Mouse (Mus musculus) lung, postnatal 0 days (tissue): ENCODE measurements at regions not wholly inside any gene's neighbourhood (a gene's known extent, or its start where the extent isn't known, plus 50 kb on each side); places are given as distances from the start of the nearest gene placed in this dataset.

ENCODE experiments used
- CTCF ChIP-seq: IDR thresholded peaks from 2 replicates; pipeline ENCODE4 v1.5.1; 2016; ENCODE audit warnings: antibody characterized with exemption, mild to moderate bottlenecking
- EP300 ChIP-seq: IDR thresholded peaks from 2 replicates; pipeline ENCODE4 v1.6.1; 2016; ENCODE audit warnings: antibody characterized with exemption, mild to moderate bottlenecking, control low read depth

GRCm38 (mm10) chr3:39674927-39675326 is 788.2 kb downstream of the Fat4 start:
- TF ChIP-seq CTCF (no peak), EP300 (no peak)
